Mouse (Mus musculus) testis, postnatal 10 days (tissue): ENCODE data around the gene Josd2.

Experiments
- DNase-seq: peaks from one replicate; pipeline ENCODE4 v3.0.0; 2021; ENCODE audit warnings: low spot score

Gene Josd2

GRCm38 (mm10) chr7:44472558-44472885 is 4.7 kb downstream of the Josd2 start:
- no peak for DNase-seq

GRCm38 (mm10) chr7:44472961-44473646 is 5.3 kb downstream of the Josd2 start:
- DNase-seq, result peak; percentile 41

- DNase-seq, result peak; percentile 78
Observed at GRCm38 (mm10) chr7:44474419-44474818, 6.6 kb downstream of the Josd2 start.

DNA sequence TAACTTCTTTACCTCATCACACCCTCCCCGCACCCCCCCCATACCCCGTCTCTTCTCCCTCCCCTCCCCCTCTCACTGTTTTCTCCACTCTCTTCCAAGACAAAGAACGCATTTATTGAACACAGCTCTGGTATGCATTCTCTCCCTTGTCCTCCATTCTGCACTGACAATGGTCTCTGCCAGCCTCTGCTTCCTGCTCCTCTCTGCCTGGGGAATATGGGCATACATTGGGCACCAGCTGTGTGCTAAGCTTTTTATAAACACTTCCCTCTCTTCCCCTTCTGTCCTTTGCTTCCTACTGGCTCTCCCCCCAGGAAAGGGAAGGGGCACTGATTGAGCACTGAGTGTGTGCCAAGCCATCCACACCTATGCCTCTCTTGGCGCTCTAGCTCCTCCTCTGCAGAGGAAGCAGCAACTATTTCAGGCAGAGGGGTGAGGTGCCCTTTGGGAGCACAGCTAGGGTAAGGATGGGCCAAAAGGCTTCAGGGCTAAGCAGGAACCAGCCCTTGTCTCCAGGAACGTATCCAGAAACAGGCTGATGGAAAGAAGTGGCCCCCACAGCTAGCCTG is 7.3 kb downstream of the Josd2 start:
- DNase-seq, result peak; percentile 34

GRCm38 (mm10) chr7:44482836-44483435 is 15.2 kb downstream of the Josd2 start:
- no peak for DNase-seq

GRCm38 (mm10) chr7:44484109-44484508 is 16.3 kb downstream of the Josd2 start:
- DNase-seq, result no peak

DNA sequence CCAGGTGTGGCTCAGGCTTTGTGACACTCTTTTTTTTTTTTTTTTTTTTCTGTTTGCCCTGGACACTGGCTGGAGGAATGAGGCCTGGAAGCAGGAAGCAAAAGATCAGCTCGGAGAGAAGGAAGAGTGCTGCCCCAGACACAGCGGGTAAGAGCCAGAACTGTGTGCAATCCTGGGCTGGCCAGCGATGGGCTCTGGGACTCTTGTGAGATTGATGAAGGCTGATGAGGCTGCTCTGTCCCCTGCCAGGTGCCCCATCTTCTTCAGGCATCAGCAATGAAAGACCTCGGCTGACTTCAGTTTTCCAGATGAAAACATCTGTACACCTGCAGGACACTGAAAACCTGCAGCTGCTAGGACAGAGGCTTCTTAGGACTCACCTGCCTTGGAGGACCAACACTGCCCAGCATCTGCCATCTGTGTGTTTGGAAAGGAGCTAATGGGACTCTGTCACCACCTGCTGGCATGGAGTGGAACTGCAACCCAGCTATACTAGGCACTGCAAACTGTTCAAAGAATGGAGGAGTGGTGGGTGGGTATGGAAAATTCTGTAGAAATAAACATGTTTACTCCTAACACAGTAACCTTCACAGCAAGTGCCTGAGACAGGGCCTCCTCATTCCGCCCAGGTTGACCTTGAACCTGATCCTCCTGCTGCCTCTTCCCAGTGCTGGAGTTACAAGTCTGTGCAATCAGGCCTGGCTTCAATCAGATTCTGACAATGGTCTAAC is 17.2 kb downstream of the Josd2 start:
- peak; percentile 88 for DNase-seq

GRCm38 (mm10) chr7:44485572-44486195 is 17.9 kb downstream of the Josd2 start:
- DNase-seq, result peak; percentile 40

GRCm38 (mm10) chr7:44486927-44487575 is 19.3 kb downstream of the Josd2 start:
- peak; percentile 34 for DNase-seq

DNA sequence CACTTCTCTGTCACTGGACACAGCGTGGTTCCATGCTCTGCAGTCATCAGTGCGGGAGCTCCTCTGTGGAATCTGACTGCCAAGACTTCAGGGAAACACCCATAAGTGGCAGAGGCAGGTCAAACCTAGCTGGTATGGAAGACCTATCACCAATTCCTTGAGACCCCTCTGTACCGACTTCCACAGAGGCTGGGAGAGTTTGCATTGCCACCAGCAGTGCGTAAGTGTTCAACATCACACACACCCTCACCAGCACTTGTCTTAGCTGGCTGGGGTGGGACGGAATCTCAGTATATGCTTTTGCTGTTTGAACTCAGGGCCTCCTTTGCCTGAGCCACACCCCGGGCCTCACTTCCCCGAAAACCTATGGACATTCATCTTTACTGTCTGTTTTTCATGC is 20.2 kb downstream of the Josd2 start:
- no peak for DNase-seq

- no peak for DNase-seq
Observed at GRCm38 (mm10) chr7:44488545-44488944, 20.8 kb downstream of the Josd2 start.

DNA sequence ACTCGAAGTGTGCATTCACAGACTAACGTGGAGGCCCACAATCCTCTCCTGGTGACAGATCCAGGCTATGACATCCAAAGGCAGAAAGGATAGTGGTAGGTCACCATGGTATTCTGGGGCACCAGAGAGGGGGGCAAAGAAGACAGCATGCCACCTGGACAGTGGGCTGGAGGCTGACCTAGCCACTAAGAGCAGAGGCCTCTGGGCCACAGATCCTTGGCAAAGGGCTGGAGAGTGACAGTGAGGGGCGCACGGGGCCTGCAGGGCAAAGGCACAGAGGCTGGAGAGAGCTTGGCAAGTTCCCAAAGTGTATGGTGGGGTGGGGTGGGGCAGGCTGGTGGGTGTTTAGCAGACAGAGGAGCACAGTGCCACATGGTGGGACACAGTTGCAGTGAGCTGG is 22.5 kb downstream of the Josd2 start:
- peak; percentile 46 for DNase-seq

DNA sequence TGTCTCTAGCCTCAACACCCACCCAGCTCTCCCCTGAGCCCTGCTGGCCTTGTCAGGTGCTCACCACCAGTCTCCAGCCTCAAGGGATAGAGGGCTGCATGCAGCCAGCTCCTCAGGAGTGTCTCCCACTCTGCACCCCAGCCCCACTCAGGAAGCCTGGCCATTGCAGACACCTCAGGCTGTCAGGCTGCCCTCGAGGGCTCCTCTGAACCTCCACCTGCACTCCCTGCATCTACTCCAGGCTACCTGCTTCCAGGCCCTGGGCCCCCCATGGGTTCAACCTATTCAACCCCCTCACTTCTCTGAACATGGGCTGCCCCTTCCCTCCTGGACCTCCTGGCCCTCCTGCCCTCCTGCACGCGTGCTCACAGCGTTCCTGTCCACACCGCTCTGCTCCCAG is 23.6 kb downstream of the Josd2 start:
- peak; percentile 40 for DNase-seq

GRCm38 (mm10) chr7:44492166-44492826 is 24.5 kb downstream of the Josd2 start:
- DNase-seq, result peak; percentile 42

DNA sequence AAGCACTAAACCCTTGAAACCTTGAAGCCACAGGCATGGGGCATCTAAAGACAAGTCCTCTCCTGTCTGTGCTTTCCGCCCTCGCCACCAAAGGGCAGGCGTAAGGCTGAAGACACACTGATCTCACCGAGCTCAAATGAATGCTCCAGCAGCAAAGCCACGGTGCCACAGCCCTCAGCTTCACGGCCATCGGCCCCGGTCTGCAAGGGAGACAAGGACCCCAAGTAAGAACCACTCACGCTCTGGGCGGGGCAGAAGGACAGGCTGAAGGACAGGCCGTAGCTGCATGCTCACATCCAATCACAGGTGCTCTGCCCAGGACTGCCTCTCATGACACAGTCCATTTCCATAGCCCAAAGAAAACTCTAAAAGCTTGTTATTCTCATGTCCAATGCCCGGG is 26.9 kb downstream of the Josd2 start:
- peak; percentile 52 for DNase-seq

DNA sequence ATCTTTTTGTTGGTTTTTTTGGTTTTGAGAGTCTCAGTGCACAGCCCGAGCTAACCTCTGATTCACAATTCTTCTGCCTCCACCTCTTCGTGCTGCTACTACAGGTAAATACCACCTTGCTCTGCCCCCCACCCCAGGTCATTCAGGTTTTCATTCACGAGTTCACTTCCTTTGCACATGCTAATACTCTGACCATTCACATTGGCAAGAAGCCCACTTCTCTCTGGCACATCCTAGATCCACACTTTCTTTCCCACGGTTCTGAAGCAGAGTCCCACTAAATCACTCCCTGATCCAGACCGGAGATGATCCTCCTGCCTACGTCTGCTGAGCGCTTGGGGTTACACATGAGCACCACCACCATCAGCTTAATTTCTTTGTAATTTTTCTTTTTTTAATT is 27.3 kb downstream of the Josd2 start:
- DNase-seq, result peak; percentile 35

DNA sequence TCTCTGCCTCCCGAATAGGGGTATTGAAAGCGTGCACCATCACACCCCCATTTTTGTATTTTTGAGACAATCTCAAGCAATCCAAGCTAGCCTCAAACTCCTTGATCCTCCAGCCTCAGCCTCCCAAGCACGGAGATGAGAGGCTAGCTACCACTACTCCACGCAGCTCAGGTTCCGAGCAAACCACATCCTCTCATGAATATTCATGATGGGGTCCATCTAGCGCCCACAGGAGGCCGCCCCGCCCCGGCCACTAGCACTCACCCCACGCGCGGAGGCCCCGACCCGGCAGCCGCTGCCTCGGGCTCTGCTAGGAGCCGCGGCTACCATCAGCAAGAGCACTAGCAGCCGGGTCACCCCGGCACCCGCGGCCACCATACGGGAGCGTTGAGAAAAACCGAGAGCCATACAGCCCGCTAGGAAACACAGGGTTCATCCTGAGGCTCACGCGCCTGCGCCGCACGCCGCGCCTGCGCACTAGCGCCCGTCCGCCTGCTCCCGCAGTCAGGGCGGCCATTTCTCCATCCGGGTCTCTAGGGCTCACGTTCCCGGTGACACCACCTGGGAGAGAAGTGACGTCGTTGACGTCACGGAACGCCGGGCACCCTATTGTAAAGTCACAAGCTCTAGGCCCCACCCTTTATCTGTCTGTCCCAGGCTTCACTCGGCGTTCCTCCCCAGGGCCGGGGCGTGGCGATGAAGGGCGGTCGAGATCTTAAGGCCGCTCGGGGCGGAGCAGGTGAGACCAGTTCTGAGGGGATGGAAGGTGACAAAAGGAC is 28.4 kb downstream of the Josd2 start, which contains the start of the genes Emc10 and Fam71e1:
Gene Emc10 (minus strand): TSS at position 538 of the 779 bp plus-strand sequence.
Gene Fam71e1 (plus strand): TSS at position 590 of the 779 bp plus-strand sequence.
- DNase-seq, result peak; percentile 97

- no peak for DNase-seq
Observed at GRCm38 (mm10) chr7:44496771-44497109, 29.0 kb downstream of the Josd2 start.

DNA sequence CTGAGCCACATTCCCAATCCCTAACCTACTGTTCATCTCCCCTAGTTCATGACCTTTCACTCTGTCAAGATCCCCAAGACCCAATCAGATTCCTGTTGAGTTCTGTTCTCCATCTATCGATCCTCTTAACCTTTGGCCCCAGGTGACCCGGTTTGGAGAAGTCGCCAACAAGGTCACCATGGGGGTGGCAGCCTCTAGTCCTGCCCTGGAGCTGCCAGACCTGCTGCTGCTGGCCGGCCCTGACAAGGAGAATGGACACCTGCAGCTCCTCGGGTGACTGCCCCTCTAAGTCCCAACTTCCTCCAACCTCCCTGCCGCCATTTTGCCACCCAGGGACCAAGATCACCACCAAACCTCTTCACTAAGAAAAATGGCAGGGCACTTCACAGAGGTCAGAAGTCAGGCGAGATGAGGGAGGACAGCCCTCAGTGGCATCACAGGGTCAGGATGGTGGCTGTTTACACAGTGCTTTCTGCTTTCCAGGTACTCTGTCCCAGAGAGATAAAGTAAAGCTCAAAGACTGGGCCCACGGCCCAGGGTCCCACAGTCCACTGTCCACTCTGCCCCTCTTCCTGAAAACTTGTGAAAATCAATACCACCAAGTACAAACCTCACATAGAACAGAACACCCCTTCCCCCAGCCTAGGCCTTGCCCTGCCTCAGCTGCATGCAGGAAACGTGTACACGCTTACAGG is 29.7 kb downstream of the Josd2 start:
- DNase-seq, result peak; percentile 41

DNA sequence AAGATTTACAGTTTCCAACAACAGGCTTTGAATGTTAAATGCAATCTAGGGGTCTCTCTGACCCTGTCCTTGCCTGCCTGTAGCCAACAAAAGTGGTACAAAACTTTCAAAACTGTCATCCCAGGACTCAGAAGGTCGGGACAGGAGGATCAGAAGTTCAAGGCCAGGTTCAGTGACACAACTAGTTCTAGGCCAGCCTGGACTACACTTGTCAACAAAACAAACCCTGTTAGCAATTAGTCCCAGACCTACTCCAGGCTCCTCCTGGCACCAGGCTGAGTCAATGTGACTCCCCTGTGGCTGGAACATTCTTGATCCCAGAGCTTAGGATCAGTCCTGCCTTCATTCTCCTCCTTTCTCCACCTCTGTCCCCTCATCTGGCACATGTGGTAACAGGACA is 31.1 kb downstream of the Josd2 start:
- DNase-seq, result peak; percentile 30
